Mouse (Mus musculus) MEL (cell line): ENCODE measurements around the gene Rftn1. TPM values are rescaled to one million over a fixed set of nuclear protein-coding genes. Genes with fewer than 3 reads are reported as not detected.

Experiments used
- DNase-seq: peaks from one replicate; pipeline ENCODE4 v3.0.0; 2011; ENCODE audit warnings: low read depth, low spot score
- H3K27ac ChIP-seq: 2 replicates; pipeline ENCODE4 v1.5.1; 2012; ENCODE audit warnings: low read depth, mild to moderate bottlenecking, control low read depth, low read length, moderate library complexity; ENCODE audit not compliant: control insufficient read depth
- H3K27me3 ChIP-seq, 2 experiments: fragments of 150-350 bp in 1 of 2; sonication (generic) in 1 of 2; 2 replicates each; pipeline ENCODE4 v1.6.1; 2012; ENCODE audit warnings: low read length in 2 of 2, mild to moderate bottlenecking in 2 of 2, improper control_type of control experiment in 1 of 2, moderate library complexity in 1 of 2; ENCODE audit not compliant: insufficient read depth in 2 of 2, control insufficient read depth in 1 of 2
- H3K36me3 ChIP-seq, 2 experiments: 2 replicates each; pipeline ENCODE4 v1.6.1; 2012 to 2014; ENCODE audit warnings: low read length in 2 of 2, improper control_type of control experiment in 1 of 2, inconsistent platforms in 1 of 2, mild to moderate bottlenecking in 1 of 2; ENCODE audit not compliant: insufficient read depth in 2 of 2, control insufficient read depth in 1 of 2
- H3K4me1 ChIP-seq, 2 experiments: fragments of 150-350 bp in 1 of 2; sonication (generic) in 1 of 2; 2 replicates each; pipeline ENCODE4 v1.6.1; 2012; ENCODE audit warnings: low read length in 2 of 2, improper control_type of control experiment in 1 of 2, mild to moderate bottlenecking in 1 of 2; ENCODE audit not compliant: insufficient read depth in 2 of 2, control insufficient read depth in 1 of 2
- H3K4me3 ChIP-seq, 2 experiments: fragments of 150-350 bp in 1 of 2; sonication (generic) in 1 of 2; 2 replicates each; pipeline ENCODE4 v1.5.1; 2012; ENCODE audit warnings: low read depth in 2 of 2, low read length in 2 of 2, mild to moderate bottlenecking in 2 of 2, moderate library complexity in 2 of 2, control low read depth in 1 of 2, improper control_type of control experiment in 1 of 2; ENCODE audit not compliant: control insufficient read depth in 1 of 2, insufficient read depth in 1 of 2
- H3K79me2 ChIP-seq: 2 replicates; pipeline ENCODE4 v1.6.1; 2012; ENCODE audit warnings: mild to moderate bottlenecking, low read length, moderate library complexity; ENCODE audit not compliant: control insufficient read depth, poor library complexity, insufficient read depth
- H3K9ac ChIP-seq: 2 replicates; pipeline ENCODE4 v1.6.1; 2012; ENCODE audit warnings: low read depth, mild to moderate bottlenecking, control low read depth, low read length, moderate library complexity; ENCODE audit not compliant: control insufficient read depth, poor library complexity, severe bottlenecking
- H3K9me3 ChIP-seq: fragments of 150-350 bp; sonication (generic); replicated peaks from 2 replicates; pipeline ENCODE4 v1.6.1; 2012; ENCODE audit warnings: mild to moderate bottlenecking, low read length, improper control_type of control experiment, moderate library complexity; ENCODE audit not compliant: insufficient read depth
- CHD2 ChIP-seq: IDR thresholded peaks from 2 replicates; pipeline ENCODE4 v1.6.1; 2011; ENCODE audit warnings: low read length, improper control_type of control experiment
- E2F4 ChIP-seq: IDR thresholded peaks from 2 replicates; pipeline ENCODE4 v1.6.1; 2011; ENCODE audit warnings: low read depth, low read length, improper control_type of control experiment, borderline replicate concordance
- EP300 ChIP-seq, 2 experiments: IDR thresholded peaks; 2 replicates each; pipeline ENCODE4 v1.6.1; 2011; ENCODE audit warnings: improper control_type of control experiment in 2 of 2, low read length in 2 of 2, low read depth in 1 of 2, mild to moderate bottlenecking in 1 of 2
- ETS1 ChIP-seq: IDR thresholded peaks from 2 replicates; pipeline ENCODE4 v1.6.1; 2012; ENCODE audit warnings: low read depth, mild to moderate bottlenecking, inconsistent platforms, low read length, improper control_type of control experiment, moderate library complexity
- GATA1 ChIP-seq: IDR thresholded peaks from 2 replicates; pipeline ENCODE4 v1.6.1; 2011; ENCODE audit warnings: low read depth, low read length, improper control_type of control experiment
- HCFC1 ChIP-seq: IDR thresholded peaks from 2 replicates; pipeline ENCODE4 v1.6.1; 2012; ENCODE audit warnings: low read depth, mild to moderate bottlenecking, inconsistent platforms, low read length, improper control_type of control experiment, moderate library complexity
- JUND ChIP-seq: IDR thresholded peaks from 2 replicates; pipeline ENCODE4 v1.6.1; 2011; ENCODE audit warnings: low read depth, mild to moderate bottlenecking, improper control_type of control experiment, low read length
- MAFK ChIP-seq: IDR thresholded peaks from 2 replicates; pipeline ENCODE4 v1.6.1; 2011; ENCODE audit warnings: low read depth, mild to moderate bottlenecking, low read length, improper control_type of control experiment, borderline replicate concordance
- MEF2A ChIP-seq: IDR thresholded peaks from 2 replicates; pipeline ENCODE4 v1.6.1; 2014; ENCODE audit warnings: low read depth, mild to moderate bottlenecking, inconsistent platforms, low read length, improper control_type of control experiment; ENCODE audit not compliant: poor library complexity, insufficient replicate concordance, severe bottlenecking; ENCODE audit errors: extremely low read depth
- MYB ChIP-seq: IDR thresholded peaks from 2 replicates; pipeline ENCODE4 v1.6.1; 2011; ENCODE audit warnings: mild to moderate bottlenecking, low read depth, low read length, improper control_type of control experiment
- NRF1 ChIP-seq: IDR thresholded peaks from 2 replicates; pipeline ENCODE4 v1.6.1; 2014; ENCODE audit warnings: low read depth, mild to moderate bottlenecking, inconsistent platforms, low read length, improper control_type of control experiment, moderate library complexity; ENCODE audit not compliant: poor library complexity, insufficient read depth, severe bottlenecking
- RCOR1 ChIP-seq: IDR thresholded peaks from 2 replicates; pipeline ENCODE4 v1.6.1; 2012; ENCODE audit warnings: low read depth, mild to moderate bottlenecking, inconsistent platforms, low read length, improper control_type of control experiment
- SIN3A ChIP-seq: IDR thresholded peaks from 2 replicates; pipeline ENCODE4 v1.6.1; 2012; ENCODE audit warnings: low read length, improper control_type of control experiment, inconsistent platforms
- TAL1 ChIP-seq: IDR thresholded peaks from 2 replicates; pipeline ENCODE4 v1.6.1; 2012; ENCODE audit warnings: mild to moderate bottlenecking, inconsistent platforms, low read length, moderate library complexity, mixed read lengths
- TCF12 ChIP-seq: IDR thresholded peaks from 2 replicates; pipeline ENCODE4 v1.6.1; 2014; ENCODE audit warnings: low read depth, mild to moderate bottlenecking, inconsistent platforms, low read length, improper control_type of control experiment, moderate library complexity
- USF1 ChIP-seq: IDR thresholded peaks from 2 replicates; pipeline ENCODE4 v1.6.1; 2014; ENCODE audit warnings: low read depth, mild to moderate bottlenecking, inconsistent platforms, low read length, improper control_type of control experiment, moderate library complexity
- ZC3H11A ChIP-seq: IDR thresholded peaks from 2 replicates; pipeline ENCODE4 v1.6.1; 2012; ENCODE audit warnings: low read depth, mild to moderate bottlenecking, inconsistent platforms, low read length, improper control_type of control experiment
- ZMIZ1 ChIP-seq: IDR thresholded peaks from 2 replicates; pipeline ENCODE4 v1.6.1; 2012; ENCODE audit warnings: low read depth, mild to moderate bottlenecking, inconsistent platforms, low read length, improper control_type of control experiment, moderate library complexity
- ZNF384 ChIP-seq: IDR thresholded peaks from 2 replicates; pipeline ENCODE4 v1.6.1; 2012; ENCODE audit warnings: low read depth, mild to moderate bottlenecking, inconsistent platforms, low read length, improper control_type of control experiment
- polyA plus RNA-seq, 2 experiments: library from polyadenylated mRNA; stranded (reverse) in 1 of 2; unstranded in 1 of 2; fragments of >175 nt in 1 of 2; fragments of >200 nt in 1 of 2; gene quantifications; 2 replicates each; pipeline versions ENCODE4 v1.2.1 to v1.2.4; 2012; ENCODE audit warnings: low replicate concordance in 2 of 2, low read depth in 1 of 2; ENCODE audit not compliant: insufficient read length in 2 of 2, insufficient read depth in 1 of 2, missing spikeins in 1 of 2
- total RNA-seq: library from RNA; depleted of rRNA; stranded (reverse); fragments of 300-350 nt; gene quantifications from 2 replicates; pipeline ENCODE4 v1.2.3, GENCODE M21; 2012

Gene Rftn1
- total and polyA plus RNA-seq, 3 experiments: 70.2 to 76.1 TPM; not detected in 1

DNA sequence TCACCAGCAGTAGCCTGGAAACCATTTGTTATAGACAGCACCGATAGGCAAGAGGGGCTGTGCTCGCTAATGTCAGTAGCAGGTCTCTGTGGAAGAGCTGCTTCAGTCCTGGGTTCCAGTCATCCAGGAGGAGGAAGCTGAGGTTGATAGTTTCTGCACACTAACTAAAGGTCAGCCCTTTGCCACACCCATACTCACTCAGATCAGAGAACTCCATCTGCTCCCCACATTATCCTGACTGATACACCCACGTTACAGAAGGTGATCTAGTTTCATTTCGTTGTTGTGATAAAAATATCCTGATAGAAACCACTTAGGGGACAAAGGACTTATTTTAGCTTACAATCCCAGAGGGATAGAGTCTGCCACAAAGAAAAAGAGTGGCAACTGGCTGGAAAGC is 7.1 kb upstream of the Rftn1 start:
- DNase-seq: no peak
- Histone ChIP-seq H3K36me3 (peaks cover 0 to 21% of the 10 kb centered on the region in 2 experiments; a peak in 2 of 4 replicates), H3K27ac (no peak overlapping the region), H3K9ac (no peak overlapping the region), H3K27me3 (no peaks in the 10 kb centered on the region), H3K4me3 (no peak overlapping the region; a peak in 1 of 4 replicates), H3K4me1 (peaks cover 12 to 30% of the 10 kb centered on the region in 2 experiments), H3K79me2 (no peaks in the 10 kb centered on the region), H3K9me3 (no peaks in the 10 kb centered on the region)
- TF ChIP-seq MEF2A (peak; percentile 46; the same call in 1 of the 2 replicates), ZNF384 (no peak), USF1 (no peak), TAL1 (peak; percentile 23; the same call in 1 of the 2 replicates), SIN3A (no peak), EP300 (IDR thresholded peaks at IDR 0.05; ENCODE audit: low read depth in 1 of 2, low read length in 2 of 2) (peak; percentile 74 to 80), HCFC1 (no peak), GATA1 (peak; percentile 53), NRF1 (no peak), RCOR1 (peak; percentile 50; the same call in 1 of the 2 replicates), TCF12 (peak; percentile 63), ETS1 (peak; percentile 58)

DNA sequence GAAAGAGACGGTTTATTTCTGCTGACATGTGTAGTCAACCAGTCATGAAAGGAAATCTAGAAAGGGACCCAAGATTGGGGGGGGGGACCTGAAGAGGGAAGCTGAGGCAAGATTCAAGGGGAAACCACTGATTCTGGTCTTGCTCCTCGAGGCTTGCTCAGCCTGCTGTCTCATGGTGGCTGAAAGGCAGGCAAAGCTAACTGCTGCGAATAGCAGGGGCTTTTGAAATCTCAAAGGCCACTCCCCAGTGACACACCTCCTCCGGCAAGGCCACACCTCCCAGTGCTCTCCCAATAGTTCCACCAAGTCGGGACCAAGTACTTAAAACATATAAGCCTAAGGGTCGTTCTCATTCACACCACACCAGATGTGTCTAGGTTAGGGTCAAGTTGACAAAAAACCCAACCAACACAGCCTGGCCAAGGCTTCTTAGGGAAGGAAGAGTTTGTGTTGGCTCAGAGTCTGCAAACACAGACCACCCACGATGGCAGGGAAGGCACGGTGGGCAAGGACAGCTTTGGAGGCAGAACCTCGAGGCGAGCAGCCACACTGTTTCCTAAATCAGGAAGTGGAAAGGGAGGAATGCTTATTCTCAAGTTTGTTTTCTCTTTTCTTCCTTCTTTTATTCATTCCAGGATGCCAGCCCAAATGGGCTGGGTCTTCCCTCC is 5.7 kb upstream of the Rftn1 start:
- Histone ChIP-seq H3K27ac (no peak overlapping the region), H3K4me1 (peaks cover 12 to 31% of the 10 kb centered on the region in 2 experiments), H3K9me3 (no peaks in the 10 kb centered on the region), H3K79me2 (no peaks in the 10 kb centered on the region), H3K9ac (no peak overlapping the region), H3K36me3 (peaks cover 0 to 21% of the 10 kb centered on the region in 2 experiments; a peak in 2 of 4 replicates), H3K4me3 (no peak overlapping the region), H3K27me3 (no peaks in the 10 kb centered on the region)
- DNase-seq: no peak
- TF ChIP-seq HCFC1 (no peak), CHD2 (no peak), EP300 (IDR thresholded peaks at IDR 0.05; ENCODE audit: low read depth in 1 of 2, low read length in 2 of 2) (no peak), MAFK (no peak), RCOR1 (no peak), ZC3H11A (no peak), JUND (no peak), ZMIZ1 (no peak), MYB (no peak), E2F4 (no peak), TCF12 (no peak)
